Mouse (Mus musculus) layer of hippocampus, adult 8-10 months (tissue): ENCODE measurements around the gene Lrfn4. TPM values are rescaled to one million over a fixed set of nuclear protein-coding genes. Genes with fewer than 3 reads are reported as not detected.

ENCODE experiments used
- DNase-seq, 2 experiments: peaks; one replicate each; pipeline ENCODE4 v3.0.0; 2022; ENCODE audit warnings: low spot score in 2 of 2
- microRNA-seq, 2 experiments: library from miRNA; unstranded; fragments of <30 nt; microRNA quantifications; one replicate each; pipeline ENCODE4 v1.2.0; 2022
- total RNA-seq, 4 experiments: library from RNA; stranded (reverse); gene quantifications; 2 replicates each; pipeline ENCODE4 v1.2.4; 2022

Lrfn4 gene
- total RNA-seq, 4 experiments from 2014 or later, result 31.0 to 34.7 (median 32.0) TPM

GRCm38 (mm10) chr19:4570237-4570613, 45.2 kb downstream of the Lrfn4 start:
- DNase-seq, result no peak

- DNase-seq, result no peak
Measured at GRCm38 (mm10) chr19:4569356-4570236, 45.9 kb downstream of the Lrfn4 start.

DNA sequence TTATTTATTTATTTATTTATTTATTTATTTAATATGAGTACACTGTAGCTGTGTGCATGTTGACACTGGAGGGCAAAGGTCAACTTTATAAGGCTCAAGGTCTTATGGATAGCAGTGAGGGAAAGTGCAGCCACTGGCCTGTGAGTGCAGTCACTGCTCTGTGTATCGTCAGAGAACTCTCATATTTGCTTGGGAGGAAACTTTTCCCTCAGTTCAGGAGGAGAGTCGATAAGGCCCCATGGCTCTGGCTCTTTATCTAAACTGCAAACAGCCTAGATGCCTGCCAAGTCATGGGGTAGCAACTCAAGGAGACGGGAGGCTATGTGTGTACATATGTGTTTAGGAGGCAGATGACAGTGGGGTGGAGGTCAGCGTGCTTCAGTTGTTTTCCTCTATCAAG, 46.6 kb downstream of the Lrfn4 start:
- no peak for DNase-seq

DNA sequence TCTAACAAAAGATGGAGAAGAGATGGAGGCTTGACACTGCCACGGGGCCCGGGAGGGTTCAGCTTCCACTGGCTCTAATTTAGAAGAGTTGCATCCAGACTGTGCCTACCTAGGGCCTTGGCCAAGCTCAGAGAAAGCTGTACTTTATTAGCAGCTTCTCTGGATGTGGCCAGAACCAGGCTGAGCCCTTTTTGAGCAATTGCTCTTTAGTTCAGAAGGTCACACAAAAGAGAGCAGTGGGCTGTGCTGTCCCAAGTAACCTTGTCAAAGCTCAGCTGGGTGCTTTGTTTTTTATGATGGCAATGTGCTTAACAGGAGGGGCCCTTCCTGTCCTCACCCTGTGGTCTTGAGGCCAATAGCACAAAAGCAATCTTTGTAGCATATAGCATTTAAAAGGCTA, 47.8 kb downstream of the Lrfn4 start:
- DNase-seq, result no peak

GRCm38 (mm10) chr19:4566880-4567279, 48.6 kb downstream of the Lrfn4 start:
- DNase-seq, result no peak

DNA sequence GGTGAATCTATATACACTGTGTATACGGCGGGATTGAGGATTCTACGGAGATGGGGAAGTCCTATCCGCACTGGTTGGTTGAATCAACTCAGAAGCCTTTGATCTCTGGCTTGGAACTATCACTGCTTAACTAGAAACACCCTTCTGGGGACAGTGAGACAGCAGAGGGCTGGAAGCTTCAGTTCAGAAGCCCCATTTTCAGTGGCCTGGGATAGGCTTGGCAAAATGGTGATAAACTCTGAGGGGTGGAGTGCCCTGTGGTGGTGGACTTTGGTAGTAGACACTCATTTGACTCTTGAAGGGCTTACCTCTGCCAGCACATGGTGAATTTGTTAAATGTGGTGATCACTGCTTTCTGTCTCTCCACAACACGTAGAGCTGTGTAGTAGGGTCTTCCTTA, 49.8 kb downstream of the Lrfn4 start:
- DNase-seq, result no peak

Small RNA genes within 50 kb of the gene (microRNA-seq; reads per million reads assigned to microRNA genes)
- gene Mir6986, result 6.1 to 6.7 reads per million in 2 experiments

Other genes with a start within 250 kb of the Lrfn4 start
- 10 to 100 TPM; 79.2 to 87.3 (median 84.4) TPM for gene Kdm2a, start 217.4 kb downstream of the Lrfn4 start, total RNA-seq
- gene Rhod, start 176.2 kb downstream of the Lrfn4 start, total RNA-seq, result 1 to 10 TPM in 1 of 4 experiments, under 1 TPM in 3; 0.74 to 1.1 (median 0.85) TPM
- 10 to 100 TPM; 29.2 to 31.3 (median 30.2) TPM for gene Syt12, start 138.2 kb downstream of the Lrfn4 start, total RNA-seq
- not detected for gene 2010003K11Rik, start 117.1 kb downstream of the Lrfn4 start, total RNA-seq
- gene Pcx, start 105.2 kb downstream of the Lrfn4 start, total RNA-seq, result 10 to 100 TPM; 64.5 to 72.7 (median 68.1) TPM
- 10 to 100 TPM; 22.7 to 26.4 (median 22.7) TPM for gene Rce1, start 10.0 kb upstream of the Lrfn4 start, total RNA-seq
- 1 to 10 TPM; 1.2 to 2.0 (median 1.8) TPM for gene Gm960, start 83.0 kb upstream of the Lrfn4 start, total RNA-seq
- gene Sptbn2, start 95.5 kb upstream of the Lrfn4 start, total RNA-seq, result 100 to 1,000 TPM; 475 to 555 (median 513) TPM
- gene Rbm4b, start 140.8 kb upstream of the Lrfn4 start, total RNA-seq, result 10 to 100 TPM; 14.6 to 20.0 (median 17.2) TPM
- 10 to 100 TPM; 79.4 to 87.1 (median 84.8) TPM for gene Rbm4, start 178.2 kb upstream of the Lrfn4 start, total RNA-seq
- gene Gm21992, start 195.9 kb upstream of the Lrfn4 start, total RNA-seq, result 10 to 100 TPM; 22.5 to 29.2 (median 26.0) TPM
- 10 to 100 TPM; 45.5 to 60.9 (median 54.8) TPM for gene Rbm14, start 196.0 kb upstream of the Lrfn4 start, total RNA-seq
- 10 to 100 TPM; 30.9 to 44.4 (median 38.5) TPM for gene Ccs, start 223.7 kb upstream of the Lrfn4 start, total RNA-seq
- 1 to 10 TPM; 2.1 to 2.8 (median 2.4) TPM for gene Ccdc87, start 223.7 kb upstream of the Lrfn4 start, total RNA-seq
- gene Ctsf, start 239.5 kb upstream of the Lrfn4 start, total RNA-seq, result 100 to 1,000 TPM; 110 to 126 (median 119) TPM